ENCODE assay signal across 28 mouse cellular contexts in genomic region chr19:4387276-4387675, GRCm38 (mm10). TPM values are rescaled to one million over a fixed set of nuclear protein-coding genes. Genes with fewer than 3 reads are reported as not detected.
"Had no signal": no experiment of that assay in that cellular context is flagged by ENCODE, and none has a peak within 500 bp of the region (broad histone marks: within the 10 kb centered on the region; RNA-seq: fewer than 3 reads in every experiment).

No protein-coding gene starts in this region.

- H3K27ac ChIP-seq: embryonic facial prominence, embryonic 10.5 days; embryonic facial prominence, embryonic 12.5 days; embryonic facial prominence, embryonic 13.5 days; embryonic facial prominence, embryonic 15.5 days; forebrain, embryonic 10.5 days; forebrain, embryonic 12.5 days; forebrain, embryonic 13.5 days; forebrain, embryonic 15.5 days; gastrocnemius, adult 2 months had no signal

- H3K4me3 ChIP-seq: embryonic facial prominence, embryonic 10.5 days; embryonic facial prominence, embryonic 12.5 days; embryonic facial prominence, embryonic 13.5 days; embryonic facial prominence, embryonic 15.5 days; erythroblast, embryonic 14.5 days; forebrain, embryonic 10.5 days; forebrain, embryonic 12.5 days; forebrain, embryonic 13.5 days; forebrain, embryonic 15.5 days; gastrocnemius, adult 2 months had no signal

- H3K4me2 ChIP-seq: embryonic facial prominence, embryonic 12.5 days; embryonic facial prominence, embryonic 13.5 days; embryonic facial prominence, embryonic 15.5 days; forebrain, embryonic 12.5 days; forebrain, embryonic 13.5 days; forebrain, embryonic 15.5 days had no signal

- H3K4me1 ChIP-seq: embryonic facial prominence, embryonic 10.5 days; embryonic facial prominence, embryonic 12.5 days; embryonic facial prominence, embryonic 13.5 days; embryonic facial prominence, embryonic 15.5 days; forebrain, embryonic 10.5 days had no signal

- H3K27me3 ChIP-seq: embryonic facial prominence, embryonic 12.5 days; embryonic facial prominence, embryonic 13.5 days; embryonic facial prominence, embryonic 15.5 days; forebrain, embryonic 12.5 days; forebrain, embryonic 13.5 days; forebrain, embryonic 15.5 days had no signal

- H3K9me3 ChIP-seq: embryonic facial prominence, embryonic 10.5 days; embryonic facial prominence, embryonic 12.5 days; embryonic facial prominence, embryonic 13.5 days; embryonic facial prominence, embryonic 15.5 days; forebrain, embryonic 10.5 days; forebrain, embryonic 12.5 days; forebrain, embryonic 13.5 days; forebrain, embryonic 15.5 days had no signal

- H3K9ac ChIP-seq: embryonic facial prominence, embryonic 12.5 days; embryonic facial prominence, embryonic 13.5 days; embryonic facial prominence, embryonic 15.5 days; forebrain, embryonic 12.5 days; forebrain, embryonic 13.5 days; forebrain, embryonic 15.5 days; forebrain, postnatal 0 days had no signal

- ATAC-seq: forebrain, embryonic 13.5 days; forebrain, embryonic 14.5 days; forebrain, embryonic 15.5 days; forebrain, embryonic 16.5 days; forebrain, postnatal 0 days had no signal

- DNase-seq: cerebellum, adult 18-20 months; cerebellum, adult 2 months; cerebellum, adult 8-10 months; cerebellum, adult 9-10 months; cerebellum, adult 9-11 months; cerebellum, postnatal 10 days; cerebellum, postnatal 14 days; cerebellum, postnatal 25 days; cerebellum, postnatal 36 days; embryo, embryonic 11 days; forebrain, postnatal 0 days; gastrocnemius, adult 2 months; gastrocnemius, postnatal 10 days; gastrocnemius, postnatal 14 days; gastrocnemius, postnatal 25 days; gastrocnemius, postnatal 36 days had no signal

RNA-seq across cellular contexts. Expression of gene Rhod, which starts 52.0 kb away (rescaled TPM):
- total RNA-seq: common myeloid progenitor, adult 5-6 weeks had no signal
- polyA plus RNA-seq: erythroblast, embryonic 14.5 days had no signal
